Mouse (Mus musculus) embryonic facial prominence, embryonic 11.5 days (tissue): ENCODE measurements around the gene Trap1. TPM values are rescaled to one million over a fixed set of nuclear protein-coding genes. Genes with fewer than 3 reads are reported as not detected.

ENCODE experiments used
- ATAC-seq: fragments of 200-750 bp; cut with Nextera tagmentation; replicated peaks from 2 replicates; pipeline ENCODE4 v1.8.0; 2017; ENCODE audit warnings: low read depth; ENCODE audit not compliant: insufficient number of reproducible peaks, low FRiP score, low TSS enrichment
- DNase-seq: peaks from one replicate; pipeline ENCODE4 v3.0.0-alpha.2; 2015; ENCODE audit warnings: low spot score
- H3K27ac ChIP-seq: fragments of 300-500 bp; sonication (generic); replicated peaks from 2 replicates; pipeline ENCODE4 v1.5.1; 2014; ENCODE audit warnings: mild to moderate bottlenecking, low read depth, low read length, control low read depth
- H3K27me3 ChIP-seq: fragments of 300-500 bp; sonication (generic); 2 replicates; pipeline ENCODE4 v1.6.1; 2014; ENCODE audit warnings: mild to moderate bottlenecking, low read length, moderate library complexity, mixed read lengths; ENCODE audit not compliant: control insufficient read depth, insufficient read depth
- H3K36me3 ChIP-seq: fragments of 300-500 bp; sonication (generic); replicated peaks from 2 replicates; pipeline ENCODE4 v1.6.1; 2014; ENCODE audit warnings: low read depth, mild to moderate bottlenecking, low read length, moderate library complexity, mixed read lengths; ENCODE audit not compliant: control insufficient read depth, insufficient read depth
- H3K4me1 ChIP-seq: fragments of 300-500 bp; sonication (generic); 2 replicates; pipeline ENCODE4 v1.6.1; 2014; ENCODE audit warnings: low read length, mixed read lengths; ENCODE audit not compliant: control insufficient read depth, insufficient read depth
- H3K4me2 ChIP-seq: fragments of 300-500 bp; sonication (generic); 2 replicates; pipeline ENCODE4 v1.6.1; 2014; ENCODE audit warnings: low read depth, mild to moderate bottlenecking, control low read depth, low read length, moderate library complexity
- H3K4me3 ChIP-seq: fragments of 300-500 bp; sonication (generic); 2 replicates; pipeline ENCODE4 v1.5.1; 2014; ENCODE audit warnings: low read depth, low read length, control low read depth
- H3K9ac ChIP-seq: fragments of 300-500 bp; sonication (generic); replicated peaks from 2 replicates; pipeline ENCODE4 v1.6.1; 2014; ENCODE audit warnings: mild to moderate bottlenecking, control low read depth, low read length
- H3K9me3 ChIP-seq: fragments of 300-500 bp; sonication (generic); replicated peaks from 2 replicates; pipeline ENCODE4 v1.6.1; 2016; ENCODE audit warnings: mild to moderate bottlenecking, low read length, inconsistent platforms, mixed read lengths; ENCODE audit not compliant: control insufficient read depth
- WGBS: fragments of 180-500 bp; shearing (Covaris S2); extraction: QIAGEN DNeasy Blood & Tissue Kit; methylation state at CpG from one replicate; pipeline ENCODE4 v1.1.7; 2014; 5-methylcytosine and 5-hydroxymethylcytosine counted together
- polyA plus RNA-seq: library from polyadenylated mRNA; unstranded; fragments of >200 nt; fragmentation: Nextera tagmentation; extraction: Ambion mirVana; gene quantifications from 2 replicates; pipeline ENCODE4 v1.2.1, GENCODE M21; 2014

Gene Trap1
- polyA plus RNA-seq, 1 experiment from 2014 or later = 98.8 TPM

DNA sequence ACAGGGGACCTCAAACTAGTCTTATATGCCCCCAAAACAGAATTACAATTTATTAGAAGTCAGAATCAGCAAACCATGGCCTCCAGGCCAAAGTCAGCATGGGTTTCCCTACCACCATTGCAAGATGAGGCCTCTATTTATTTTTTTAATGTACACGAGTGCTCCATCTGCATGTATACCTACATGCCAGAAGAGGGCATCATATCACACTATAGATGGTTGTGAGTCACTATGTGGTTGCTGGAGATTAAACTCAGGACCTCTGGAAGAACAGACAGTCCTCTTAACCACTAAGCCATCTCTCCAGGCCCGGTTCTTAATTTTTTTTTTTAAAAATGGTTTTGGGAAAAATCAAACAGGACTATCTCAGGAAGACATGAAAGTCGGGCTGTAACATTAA lies 23.8 kb downstream of the Trap1 start:
- peaks cover 3% of the 10 kb centered on the region for H3K36me3 ChIP-seq
- no peak for DNase-seq

DNA sequence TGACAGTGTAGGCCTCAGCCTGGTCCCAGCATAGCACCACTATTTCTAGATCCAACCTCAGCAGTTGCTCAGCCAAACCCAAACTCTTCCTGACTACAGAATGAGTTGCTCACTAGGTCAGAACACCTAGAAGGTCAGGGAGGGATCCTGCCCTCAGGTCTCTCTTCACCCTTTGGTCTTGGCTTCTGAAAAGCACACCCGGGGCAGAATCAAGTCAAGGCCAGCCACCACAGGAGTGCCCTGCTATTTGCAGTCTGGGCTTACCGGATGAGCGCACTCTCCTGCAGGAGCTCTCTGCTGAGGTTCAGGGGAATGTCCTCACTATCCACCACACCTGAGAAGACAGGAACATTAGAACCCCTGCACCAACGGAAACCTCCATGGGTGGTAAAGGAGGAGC lies 25.0 kb downstream of the Trap1 start:
- peaks cover 3% of the 10 kb centered on the region for H3K36me3 ChIP-seq
- H3K9ac ChIP-seq = no peak overlapping the region
- H3K4me2 ChIP-seq = no peak overlapping the region
- no peak overlapping the region for H3K4me3 ChIP-seq
- no peaks in the 10 kb centered on the region for H3K9me3 ChIP-seq
- H3K4me1 ChIP-seq = no peaks in the 10 kb centered on the region
- no peak for ATAC-seq
- no peak for DNase-seq
- WGBS = 93% methylated on average over 4 of the region's 4 CpGs
- H3K27me3 ChIP-seq = no peaks in the 10 kb centered on the region
- no peak overlapping the region for H3K27ac ChIP-seq

More for the DNA sequence above, 23.8 kb downstream of the Trap1 start:
- Histone ChIP-seq H3K27me3 (no peaks in the 10 kb centered on the region), H3K4me3 (no peak overlapping the region), H3K4me1 (no peaks in the 10 kb centered on the region), H3K9me3 (no peaks in the 10 kb centered on the region), H3K9ac (no peak overlapping the region), H3K4me2 (no peak overlapping the region), H3K27ac (no peak overlapping the region)
- 83% methylated on average over 3 of the region's 3 CpGs for WGBS
- no peak for ATAC-seq

DNA sequence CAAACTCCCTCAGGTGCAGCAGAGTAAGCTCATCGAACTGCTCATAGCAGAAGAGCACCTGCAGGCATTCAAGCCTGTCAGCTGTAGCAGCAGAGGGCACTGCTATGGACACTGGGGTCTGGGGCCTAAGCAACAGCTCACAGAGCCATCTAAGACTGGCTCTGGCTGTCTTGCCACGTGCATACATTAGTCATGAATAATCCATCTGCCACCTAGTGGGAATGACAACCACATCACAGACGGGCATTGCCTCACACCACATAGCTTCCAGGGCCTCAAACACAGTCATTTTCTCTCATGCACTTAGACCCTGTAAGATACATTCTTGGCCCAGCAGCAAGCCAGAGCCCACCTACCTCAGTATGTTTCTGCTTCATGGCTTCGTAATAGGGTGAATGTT lies 32.1 kb downstream of the Trap1 start:
- no peak overlapping the region for H3K4me3 ChIP-seq
- no peak overlapping the region for H3K27ac ChIP-seq
- 91% methylated on average over 4 of the region's 4 CpGs for WGBS
- H3K27me3 ChIP-seq = no peaks in the 10 kb centered on the region
- H3K9ac ChIP-seq = no peak overlapping the region
- H3K9me3 ChIP-seq = no peaks in the 10 kb centered on the region
- ATAC-seq (no peak), DNase-seq (no peak)
- no peak overlapping the region for H3K4me2 ChIP-seq
- H3K4me1 ChIP-seq = no peaks in the 10 kb centered on the region
- H3K36me3 ChIP-seq = peaks cover 4% of the 10 kb centered on the region

DNA sequence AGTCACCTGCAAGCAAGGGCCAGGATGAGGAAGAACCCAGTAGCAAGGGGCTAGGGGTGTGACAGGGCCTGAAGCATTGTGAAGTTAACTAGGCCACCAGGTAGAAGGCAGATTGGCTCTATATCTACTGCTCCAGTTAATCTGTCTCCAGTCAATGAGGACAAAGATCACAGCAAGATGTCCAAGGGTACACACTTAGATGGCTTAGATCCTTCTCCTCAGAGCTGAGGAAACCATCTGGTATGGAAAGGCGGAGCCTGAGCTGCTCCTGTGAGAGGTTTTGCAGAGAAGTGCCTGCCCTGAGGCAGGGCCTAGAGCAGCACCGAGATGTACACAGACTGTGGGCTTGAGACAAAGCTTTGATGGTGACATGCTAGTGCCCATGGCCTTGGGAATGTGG lies 33.5 kb downstream of the Trap1 start:
- no peak overlapping the region for H3K4me2 ChIP-seq
- H3K9me3 ChIP-seq = no peaks in the 10 kb centered on the region
- H3K9ac ChIP-seq = no peak overlapping the region
- DNase-seq (no peak), ATAC-seq (no peak)
- no peak overlapping the region for H3K27ac ChIP-seq
- WGBS = 98% methylated on average over 2 of the region's 2 CpGs
- H3K36me3 ChIP-seq = peaks cover 4% of the 10 kb centered on the region
- no peaks in the 10 kb centered on the region for H3K4me1 ChIP-seq
- no peaks in the 10 kb centered on the region for H3K27me3 ChIP-seq
- H3K4me3 ChIP-seq = no peak overlapping the region

DNA sequence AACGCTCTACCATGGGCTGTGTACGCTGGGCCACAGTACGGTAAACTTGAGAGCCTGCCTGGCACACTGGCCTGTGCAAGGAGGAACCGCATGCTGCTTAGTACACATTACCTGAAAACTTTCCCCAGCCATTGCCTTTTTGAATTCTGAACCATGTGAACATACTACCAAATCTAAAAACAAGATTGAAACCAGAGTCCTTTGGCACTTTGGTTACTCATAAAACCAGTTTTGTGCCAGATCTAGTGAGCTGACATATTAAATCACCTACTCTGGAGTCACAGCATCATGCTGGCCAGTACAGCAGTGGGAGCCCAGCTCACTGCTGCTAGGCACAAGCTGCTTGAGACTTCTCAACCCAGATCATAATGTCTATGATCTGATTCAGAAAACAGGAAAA lies 36.0 kb downstream of the Trap1 start:
- 95% methylated on average over 4 of the region's 4 CpGs for WGBS
- no peaks in the 10 kb centered on the region for H3K27me3 ChIP-seq
- H3K9ac ChIP-seq = no peak overlapping the region
- H3K9me3 ChIP-seq = no peaks in the 10 kb centered on the region
- ATAC-seq = no peak
- no peak for DNase-seq
- H3K36me3 ChIP-seq = peaks cover 8% of the 10 kb centered on the region
- no peak overlapping the region for H3K4me3 ChIP-seq
- no peaks in the 10 kb centered on the region for H3K4me1 ChIP-seq
- H3K4me2 ChIP-seq = no peak overlapping the region
- H3K27ac ChIP-seq = no peak overlapping the region

DNA sequence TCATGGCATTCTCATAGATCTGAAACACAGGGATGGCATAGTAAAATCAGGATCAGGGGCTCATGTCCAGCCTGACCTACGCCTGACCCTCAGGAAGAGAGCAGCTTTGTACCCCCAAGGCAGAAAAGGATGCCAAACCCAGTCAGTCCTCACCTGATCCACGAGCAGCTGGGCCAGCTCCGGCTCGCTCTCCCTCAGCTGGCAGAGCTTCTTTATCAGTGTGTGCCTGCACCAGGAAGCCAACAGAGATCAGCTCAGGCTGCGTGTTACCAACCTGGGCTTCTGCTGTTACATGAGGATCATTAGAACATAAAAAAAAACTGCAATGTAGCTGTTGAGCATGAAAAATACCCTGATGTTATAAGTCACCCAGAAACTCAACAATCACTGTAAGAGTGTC lies 37.4 kb downstream of the Trap1 start:
- no peaks in the 10 kb centered on the region for H3K9me3 ChIP-seq
- peaks cover 8% of the 10 kb centered on the region for H3K36me3 ChIP-seq
- H3K9ac ChIP-seq = no peak overlapping the region
- H3K4me2 ChIP-seq = no peak overlapping the region
- no peaks in the 10 kb centered on the region for H3K27me3 ChIP-seq
- H3K4me1 ChIP-seq = no peaks in the 10 kb centered on the region
- ATAC-seq (no peak), DNase-seq (no peak)
- no peak overlapping the region for H3K27ac ChIP-seq
- WGBS = 88% methylated on average over 5 of the region's 5 CpGs
- H3K4me3 ChIP-seq = no peak overlapping the region

DNA sequence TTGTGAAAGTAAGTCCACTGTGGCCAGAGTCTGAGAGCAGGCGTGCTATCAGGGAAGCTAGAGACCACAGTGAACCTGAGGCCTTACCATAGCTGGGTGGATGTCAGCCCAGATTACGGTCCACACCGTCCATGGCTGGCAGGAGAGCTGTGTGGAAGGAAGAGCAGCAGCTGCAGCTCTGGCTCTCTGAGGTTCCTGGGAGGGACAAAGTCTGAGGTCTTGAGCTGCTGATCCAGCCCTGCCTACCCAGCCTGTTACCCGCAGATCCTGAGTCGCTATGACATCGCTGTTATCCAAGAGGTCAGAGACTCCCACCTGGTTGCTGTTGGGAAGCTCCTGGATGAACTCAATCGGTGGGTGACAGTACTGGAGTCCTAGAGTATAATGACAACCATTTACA lies 39.9 kb downstream of the Trap1 start:
- no peaks in the 10 kb centered on the region for H3K27me3 ChIP-seq
- H3K9me3 ChIP-seq = no peaks in the 10 kb centered on the region
- no peak for ATAC-seq
- 91% methylated on average over 7 of the region's 7 CpGs for WGBS
- no peak overlapping the region for H3K4me3 ChIP-seq
- H3K36me3 ChIP-seq = peaks cover 4% of the 10 kb centered on the region
- no peak overlapping the region for H3K27ac ChIP-seq
- no peak for DNase-seq
- no peak overlapping the region for H3K4me2 ChIP-seq
- H3K4me1 ChIP-seq = no peaks in the 10 kb centered on the region
- no peak overlapping the region for H3K9ac ChIP-seq

DNA sequence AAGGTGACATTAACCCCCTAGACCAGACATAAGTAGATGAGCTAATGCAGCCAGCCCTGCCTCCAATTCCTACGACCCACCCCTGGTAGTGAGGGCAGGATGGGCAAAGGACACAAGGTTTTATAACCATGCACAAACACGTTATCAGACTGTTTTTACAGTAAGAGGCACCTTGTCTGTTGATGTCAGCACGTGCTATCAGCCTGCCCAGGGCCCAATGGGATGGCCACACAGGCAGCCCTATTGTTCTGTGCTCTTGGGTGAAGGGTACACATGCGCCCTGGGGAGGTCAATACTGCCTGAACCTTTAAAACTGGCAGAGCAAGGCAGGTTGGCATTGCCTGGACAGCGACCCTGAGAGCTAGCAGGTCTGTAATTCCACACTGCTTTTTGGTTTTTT lies 40.8 kb downstream of the Trap1 start, which contains the start of gene Dnase1:
Gene Dnase1, plus strand, starts transcription at position 136 of the 400 bp plus-strand sequence.
- ATAC-seq (no peak), DNase-seq (no peak)
- Histone ChIP-seq H3K9ac (no peak within 1 kb of the TSS), H3K4me1 (no peaks in the 10 kb centered on the region), H3K27me3 (no peaks in the 10 kb centered on the region), H3K27ac (no peak within 1 kb of the TSS), H3K4me2 (no peak within 1 kb of the TSS), H3K4me3 (no peak within 1 kb of the TSS), H3K36me3 (peaks cover 4% of the 10 kb centered on the region), H3K9me3 (no peaks in the 10 kb centered on the region)
- WGBS = 91% methylated on average over 5 of the region's 5 CpGs
